ENCODE assay signal across 22 mouse cellular contexts in genomic region chr3:107823177-107823576, GRCm38 (mm10). TPM values are rescaled to one million over a fixed set of nuclear protein-coding genes. Genes with fewer than 3 reads are reported as not detected.
DNase-seq lines count a peak whose midpoint lies in the region; ATAC-seq lines count a peak whose summit lies in the region.
"Had no signal": no experiment of that assay in that cellular context is flagged by ENCODE, and none has a peak within 500 bp of the region (broad histone marks: within the 10 kb centered on the region; RNA-seq: fewer than 3 reads in every experiment).

No protein-coding gene starts in this region.

- H3K36me3 ChIP-seq in forebrain, embryonic 12.5 days (replicated peaks), result no peaks in the 10 kb centered on the region
- H3K36me3 ChIP-seq: forebrain, embryonic 15.5 days; heart, embryonic 13.5 days; limb, embryonic 13.5 days; midbrain, embryonic 10.5 days had no signal

- no peak overlapping the region for H3K4me2 ChIP-seq in forebrain, embryonic 12.5 days
- H3K4me2 ChIP-seq: forebrain, embryonic 15.5 days; heart, embryonic 13.5 days; limb, embryonic 13.5 days had no signal

- peak; percentile 65 for DNase-seq in 3134 (ENCODE audit: extremely low read depth, insufficient read length, low spot score)
- peak; percentile 69 for DNase-seq in 416B (ENCODE audit: low read depth)
- DNase-seq in MEL-GATA-1-ER (ENCODE audit: extremely low read depth, low read depth), result peak; percentile 58
- DNase-seq in c-Kit-positive CD71-positive TER-119-positive erythroid progenitor cells, embryonic 14.5 days (ENCODE audit: low spot score), result peak; percentile 26
- DNase-seq in urinary bladder, postnatal 14 days (ENCODE audit: low spot score), result no peak
- DNase-seq: cerebellum, adult 11 months; cerebellum, postnatal 36 days; heart, postnatal 36 days; kidney, adult 2 months; kidney, postnatal 14 days; layer of hippocampus, adult 9-11 months; lung, adult 2 months; lung, postnatal 36 days had no signal

- H3K9ac ChIP-seq in forebrain, embryonic 12.5 days, result no peak overlapping the region
- H3K9ac ChIP-seq: forebrain, embryonic 15.5 days; heart, embryonic 13.5 days; limb, embryonic 13.5 days had no signal

- ATAC-seq in forebrain, embryonic 12.5 days (ENCODE audit: low FRiP score), result no peak
- no peak for ATAC-seq in cerebellum, adult (ENCODE audit: insufficient number of reproducible peaks, low FRiP score, low TSS enrichment)
- ATAC-seq: activated CD4-positive, CD25-positive, alpha-beta regulatory T cell, adult 4 months; forebrain, embryonic 15.5 days; hindbrain, embryonic 16.5 days had no signal

- no peaks in the 10 kb centered on the region for H3K9me3 ChIP-seq in forebrain, embryonic 12.5 days
- H3K9me3 ChIP-seq: forebrain, embryonic 15.5 days; heart, embryonic 13.5 days; limb, embryonic 13.5 days; midbrain, embryonic 10.5 days had no signal

- H3K27me3 ChIP-seq in forebrain, embryonic 12.5 days, result no peaks in the 10 kb centered on the region
- H3K27me3 ChIP-seq: forebrain, embryonic 15.5 days; heart, embryonic 13.5 days; limb, embryonic 13.5 days had no signal

- H3K27ac ChIP-seq in forebrain, embryonic 12.5 days, result no peak overlapping the region
- H3K27ac ChIP-seq: forebrain, embryonic 15.5 days; heart, embryonic 13.5 days; limb, embryonic 13.5 days; midbrain, embryonic 10.5 days had no signal

- no peak overlapping the region for H3K4me3 ChIP-seq in forebrain, embryonic 12.5 days (replicated peaks)
- H3K4me3 ChIP-seq: erythroblast, embryonic 14.5 days; forebrain, embryonic 15.5 days; heart, embryonic 13.5 days; limb, embryonic 13.5 days; midbrain, embryonic 10.5 days had no signal

- 92% methylated on average over 5 of the region's 5 CpGs for WGBS in forebrain, embryonic 12.5 days

- H3K4me1 ChIP-seq in forebrain, embryonic 12.5 days, result no peaks in the 10 kb centered on the region
- H3K4me1 ChIP-seq: forebrain, embryonic 15.5 days; midbrain, embryonic 10.5 days had no signal

RNA-seq across cellular contexts. Expression of gene Eps8l3, which starts 53.9 kb away (rescaled TPM):
- polyA plus RNA-seq in forebrain, embryonic 12.5 days (2016; fragmentation: Nextera tagmentation; extraction: Ambion mirVana), result not detected in 2 replicates
- polyA plus RNA-seq: activated CD4-positive, CD25-positive, alpha-beta regulatory T cell, adult 4 months; erythroblast, embryonic 14.5 days; forebrain, embryonic 15.5 days; heart, embryonic 13.5 days; hindbrain, embryonic 16.5 days; lung, adult 2 months; midbrain, embryonic 10.5 days had no signal
